Mouse (Mus musculus) thymus, adult 2 months (tissue): ENCODE data around the gene Ccng1. TPM values are rescaled to one million over a fixed set of nuclear protein-coding genes. Genes with fewer than 3 reads are reported as not detected.

Experiments
- DNase-seq: peaks from one replicate; pipeline ENCODE4 v3.0.0; 2021
- H3K27ac ChIP-seq: fragments of 200-500 bp; 2 replicates; pipeline ENCODE4 v1.5.1; 2012; ENCODE audit warnings: low read length, control low read depth; ENCODE audit not compliant: control insufficient read depth, insufficient read depth
- H3K27me3 ChIP-seq: fragments of 200-500 bp; 2 replicates; pipeline ENCODE4 v1.6.1; 2012; ENCODE audit warnings: mild to moderate bottlenecking, low read length, moderate library complexity, mixed read lengths; ENCODE audit not compliant: control insufficient read depth, insufficient read depth
- H3K36me3 ChIP-seq: fragments of 200-500 bp; 2 replicates; pipeline ENCODE4 v1.6.1; 2012; ENCODE audit warnings: mild to moderate bottlenecking, low read length, moderate library complexity; ENCODE audit not compliant: control insufficient read depth, insufficient read depth
- H3K4me1 ChIP-seq: fragments of 200-500 bp; replicated peaks from 2 replicates; pipeline ENCODE4 v1.6.1; 2012; ENCODE audit warnings: low read length; ENCODE audit not compliant: control insufficient read depth, insufficient read depth
- H3K4me3 ChIP-seq: fragments of 200-500 bp; 2 replicates; pipeline ENCODE4 v1.5.1; 2012; ENCODE audit warnings: mild to moderate bottlenecking, low read length, control low read depth, moderate library complexity; ENCODE audit not compliant: control insufficient read depth, insufficient read depth
- CTCF ChIP-seq: fragments of 200-500 bp; IDR thresholded peaks from 2 replicates; pipeline ENCODE4 v1.5.1; 2012; ENCODE audit warnings: mild to moderate bottlenecking, control low read depth, low read length, moderate library complexity, borderline replicate concordance; ENCODE audit not compliant: control insufficient read depth, poor library complexity, insufficient read depth; ENCODE audit errors: extremely low read depth
- POLR2A ChIP-seq: fragments of 200-500 bp; IDR thresholded peaks from 2 replicates; pipeline ENCODE4 v1.6.1; 2012; ENCODE audit warnings: mild to moderate bottlenecking, low read length, control low read depth, moderate library complexity; ENCODE audit not compliant: control insufficient read depth, poor library complexity, insufficient read depth; ENCODE audit errors: extremely low read depth
- WGBS: fragments of 180-500 bp; shearing (Covaris S2); methylation state at CpG from one replicate; pipeline ENCODE4 v1.1.7; 2018; 5-methylcytosine and 5-hydroxymethylcytosine counted together
- polyA plus RNA-seq: library from polyadenylated mRNA; depleted of rRNA; stranded (reverse); fragments of >200 nt; gene quantifications from 2 replicates; pipeline ENCODE4 v1.2.3, GENCODE M21; 2012; rRNA removed

Gene Ccng1
- polyA plus RNA-seq = 16.2 and 19.8 TPM in 2 replicates

GRCm38 (mm10) chr11:40755109-40755627 lies at the start of gene Ccng1:
TSS of gene Ccng1 (minus strand) at chr11:40755311.
- 0% methylated on average over 25 of the region's 25 CpGs for WGBS
- peak within 1 kb of the TSS; percentile 24 for H3K27ac ChIP-seq
- H3K36me3 ChIP-seq = peaks cover 17% of the 10 kb centered on the region
- H3K4me1 ChIP-seq = no peaks in the 10 kb centered on the region
- no peaks in the 10 kb centered on the region for H3K27me3 ChIP-seq
- peak; percentile 70 for TF ChIP-seq POLR2A
- no peak for TF ChIP-seq CTCF
- DNase-seq = peak; percentile 87
- peak within 1 kb of the TSS; percentile 93 for H3K4me3 ChIP-seq

- H3K4me3 ChIP-seq = no peak overlapping the region
- H3K4me1 ChIP-seq = no peaks in the 10 kb centered on the region
- no peaks in the 10 kb centered on the region for H3K36me3 ChIP-seq
- H3K27me3 ChIP-seq = no peaks in the 10 kb centered on the region
- 77% methylated on average over 5 of the region's 5 CpGs for WGBS
- H3K27ac ChIP-seq = no peak overlapping the region
- TF ChIP-seq POLR2A (no peak), CTCF (no peak)
- no peak for DNase-seq
Measured at GRCm38 (mm10) chr11:40790307-40790706, 35.2 kb upstream of the Ccng1 start.

GRCm38 (mm10) chr11:40789701-40790100 lies 34.6 kb upstream of the Ccng1 start:
- H3K36me3 ChIP-seq = no peaks in the 10 kb centered on the region
- no peak for DNase-seq
- TF ChIP-seq POLR2A (no peak), CTCF (no peak)
- no peak overlapping the region for H3K27ac ChIP-seq
- 77% methylated on average over 4 of the region's 4 CpGs for WGBS
- no peak overlapping the region for H3K4me3 ChIP-seq
- no peaks in the 10 kb centered on the region for H3K4me1 ChIP-seq
- no peaks in the 10 kb centered on the region for H3K27me3 ChIP-seq

GRCm38 (mm10) chr11:40786900-40787299 lies 31.8 kb upstream of the Ccng1 start:
- Histone ChIP-seq H3K4me3 (no peak overlapping the region), H3K36me3 (no peaks in the 10 kb centered on the region), H3K27ac (no peak overlapping the region), H3K27me3 (no peaks in the 10 kb centered on the region), H3K4me1 (no peaks in the 10 kb centered on the region)
- TF ChIP-seq CTCF (no peak), POLR2A (no peak)
- DNase-seq = no peak
- WGBS = 90% methylated on average over 2 of the region's 2 CpGs

- 86% methylated on average over 8 of the region's 8 CpGs for WGBS
- TF ChIP-seq POLR2A (no peak), CTCF (no peak)
- H3K27ac ChIP-seq = no peak overlapping the region
- H3K4me3 ChIP-seq = no peak overlapping the region
- no peak for DNase-seq
- H3K27me3 ChIP-seq = no peaks in the 10 kb centered on the region
- H3K4me1 ChIP-seq = no peaks in the 10 kb centered on the region
- no peaks in the 10 kb centered on the region for H3K36me3 ChIP-seq
Measured at GRCm38 (mm10) chr11:40784326-40784725, 29.2 kb upstream of the Ccng1 start.

GRCm38 (mm10) chr11:40783346-40783745 lies 28.2 kb upstream of the Ccng1 start:
- Histone ChIP-seq H3K36me3 (no peaks in the 10 kb centered on the region), H3K4me3 (no peak overlapping the region), H3K4me1 (no peaks in the 10 kb centered on the region), H3K27me3 (no peaks in the 10 kb centered on the region), H3K27ac (no peak overlapping the region)
- no peak for TF ChIP-seq CTCF
- no peak for TF ChIP-seq POLR2A
- no peak for DNase-seq
- WGBS = 80% methylated on average over 1 of the region's 1 CpGs

- WGBS = 80% methylated on average over 2 of the region's 2 CpGs
- no peak overlapping the region for H3K27ac ChIP-seq
- no peaks in the 10 kb centered on the region for H3K36me3 ChIP-seq
- TF ChIP-seq POLR2A = no peak
- no peak for TF ChIP-seq CTCF
- H3K4me3 ChIP-seq = no peak overlapping the region
- no peaks in the 10 kb centered on the region for H3K4me1 ChIP-seq
- H3K27me3 ChIP-seq = no peaks in the 10 kb centered on the region
- DNase-seq = no peak
Measured at GRCm38 (mm10) chr11:40781857-40782256, 26.7 kb upstream of the Ccng1 start.
